Mouse (Mus musculus) hindbrain, embryonic 12.5 days (tissue): ENCODE measurements at regions not wholly inside any gene's neighbourhood (a gene's known extent, or its start where the extent isn't known, plus 50 kb on each side); places are given as distances from the start of the nearest gene placed in this dataset.

Experiments
- ATAC-seq: fragments of 200-750 bp; cut with Nextera tagmentation; 2 replicates; pipeline ENCODE4 v1.8.0; 2017; ENCODE audit warnings: moderate TSS enrichment; ENCODE audit not compliant: low FRiP score
- H3K27ac ChIP-seq: fragments of 300-500 bp; sonication (generic); 2 replicates; pipeline ENCODE4 v1.5.1; 2016; ENCODE audit warnings: mild to moderate bottlenecking
- H3K27me3 ChIP-seq: fragments of 300-500 bp; sonication (generic); 2 replicates; pipeline ENCODE4 v1.6.1; 2016; ENCODE audit warnings: mild to moderate bottlenecking
- H3K36me3 ChIP-seq: fragments of 300-500 bp; sonication (generic); 2 replicates; pipeline ENCODE4 v1.6.1; 2016; ENCODE audit warnings: mild to moderate bottlenecking
- H3K4me1 ChIP-seq: fragments of 300-500 bp; sonication (generic); 2 replicates; pipeline ENCODE4 v1.6.1; 2016
- H3K4me2 ChIP-seq: fragments of 300-500 bp; sonication (generic); replicated peaks from 2 replicates; pipeline ENCODE4 v1.6.1; 2016; ENCODE audit warnings: mild to moderate bottlenecking
- H3K4me3 ChIP-seq: fragments of 300-500 bp; sonication (generic); 2 replicates; pipeline ENCODE4 v1.5.1; 2016; ENCODE audit warnings: mild to moderate bottlenecking
- H3K9ac ChIP-seq: fragments of 300-500 bp; sonication (generic); 2 replicates; pipeline ENCODE4 v1.6.1; 2016; ENCODE audit warnings: mild to moderate bottlenecking, moderate library complexity
- H3K9me3 ChIP-seq: fragments of 300-500 bp; sonication (generic); replicated peaks from 2 replicates; pipeline ENCODE4 v1.6.1; 2016; ENCODE audit warnings: mild to moderate bottlenecking
- WGBS: fragments of 180-500 bp; shearing (Covaris S2); methylation state at CpG from one replicate; pipeline ENCODE4 v1.1.7; 2016; 5-methylcytosine and 5-hydroxymethylcytosine counted together

- no peak overlapping the region for H3K27ac ChIP-seq
- H3K4me2 ChIP-seq: no peak overlapping the region
- H3K4me1 ChIP-seq: no peaks in the 10 kb centered on the region
- no peaks in the 10 kb centered on the region for H3K27me3 ChIP-seq
- WGBS: 83% methylated on average over 5 of the region's 5 CpGs
- no peak for ATAC-seq
- H3K9me3 ChIP-seq: no peaks in the 10 kb centered on the region
- no peak overlapping the region for H3K9ac ChIP-seq
- no peak overlapping the region for H3K4me3 ChIP-seq
- no peaks in the 10 kb centered on the region for H3K36me3 ChIP-seq
Observed at GRCm38 (mm10) chr14:55345091-55345490, 123.3 kb downstream of the Dhrs2 start.

- Histone ChIP-seq H3K9ac (no peak overlapping the region), H3K9me3 (no peaks in the 10 kb centered on the region), H3K4me2 (no peak overlapping the region), H3K4me1 (no peaks in the 10 kb centered on the region), H3K4me3 (no peak overlapping the region), H3K27ac (no peak overlapping the region), H3K27me3 (no peaks in the 10 kb centered on the region), H3K36me3 (no peaks in the 10 kb centered on the region)
- no peak for ATAC-seq
- 85% methylated on average over 4 of the region's 4 CpGs for WGBS
Observed at GRCm38 (mm10) chr14:55348098-55348497, 126.3 kb downstream of the Dhrs2 start.

- Histone ChIP-seq H3K9ac (no peak overlapping the region), H3K4me2 (no peak overlapping the region), H3K27me3 (no peaks in the 10 kb centered on the region), H3K4me3 (no peak overlapping the region), H3K36me3 (no peaks in the 10 kb centered on the region), H3K27ac (no peak overlapping the region), H3K9me3 (no peaks in the 10 kb centered on the region), H3K4me1 (no peaks in the 10 kb centered on the region)
- 71% methylated on average over 2 of the region's 2 CpGs for WGBS
- ATAC-seq: no peak
Observed at GRCm38 (mm10) chr14:55357258-55357657, 121.3 kb upstream of the Dhrs4 start.

- ATAC-seq: no peak
- 73% methylated on average over 2 of the region's 2 CpGs for WGBS
Observed at GRCm38 (mm10) chr14:55358429-55358828, 120.1 kb upstream of the Dhrs4 start.

GRCm38 (mm10) chr14:55362316-55362715 is 116.2 kb upstream of the Dhrs4 start:
- no peak overlapping the region for H3K9ac ChIP-seq
- no peak for ATAC-seq
- H3K27me3 ChIP-seq: no peaks in the 10 kb centered on the region
- no peak overlapping the region for H3K4me2 ChIP-seq
- H3K4me3 ChIP-seq: no peak overlapping the region
- no peak overlapping the region for H3K27ac ChIP-seq
- H3K9me3 ChIP-seq: no peaks in the 10 kb centered on the region
- WGBS: 77% methylated on average over 4 of the region's 4 CpGs
- no peaks in the 10 kb centered on the region for H3K36me3 ChIP-seq
- no peaks in the 10 kb centered on the region for H3K4me1 ChIP-seq

More at GRCm38 (mm10) chr14:55358429-55358828, 120.1 kb upstream of the Dhrs4 start:
- no peaks in the 10 kb centered on the region for H3K9me3 ChIP-seq
- H3K4me1 ChIP-seq: no peaks in the 10 kb centered on the region
- H3K27me3 ChIP-seq: no peaks in the 10 kb centered on the region
- H3K36me3 ChIP-seq: no peaks in the 10 kb centered on the region
- no peak overlapping the region for H3K4me2 ChIP-seq
- no peak overlapping the region for H3K4me3 ChIP-seq
- H3K27ac ChIP-seq: no peak overlapping the region
- no peak overlapping the region for H3K9ac ChIP-seq

GRCm38 (mm10) chr14:55362757-55363156 is 115.8 kb upstream of the Dhrs4 start:
- 70% methylated on average over 7 of the region's 7 CpGs for WGBS
- Histone ChIP-seq H3K27me3 (no peaks in the 10 kb centered on the region), H3K36me3 (no peaks in the 10 kb centered on the region), H3K4me2 (no peak overlapping the region), H3K4me3 (no peak overlapping the region), H3K9me3 (no peaks in the 10 kb centered on the region), H3K4me1 (no peaks in the 10 kb centered on the region), H3K27ac (no peak overlapping the region), H3K9ac (no peak overlapping the region)
- no peak for ATAC-seq

- H3K4me3 ChIP-seq: no peak overlapping the region
- H3K9me3 ChIP-seq: no peaks in the 10 kb centered on the region
- no peaks in the 10 kb centered on the region for H3K36me3 ChIP-seq
- no peak overlapping the region for H3K9ac ChIP-seq
- no peak overlapping the region for H3K4me2 ChIP-seq
- no peaks in the 10 kb centered on the region for H3K27me3 ChIP-seq
- 92% methylated on average over 5 of the region's 5 CpGs for WGBS
- ATAC-seq: no peak
- H3K27ac ChIP-seq: no peak overlapping the region
- H3K4me1 ChIP-seq: no peaks in the 10 kb centered on the region
Observed at GRCm38 (mm10) chr14:55370384-55370783, 108.2 kb upstream of the Dhrs4 start.

GRCm38 (mm10) chr14:55372960-55373359 is 105.6 kb upstream of the Dhrs4 start:
- Histone ChIP-seq H3K4me2 (no peak overlapping the region), H3K27me3 (no peaks in the 10 kb centered on the region), H3K27ac (no peak overlapping the region), H3K9ac (no peak overlapping the region), H3K36me3 (no peaks in the 10 kb centered on the region), H3K4me3 (no peak overlapping the region), H3K9me3 (no peaks in the 10 kb centered on the region), H3K4me1 (no peaks in the 10 kb centered on the region)
- WGBS: 85% methylated on average over 5 of the region's 5 CpGs
- ATAC-seq: no peak

GRCm38 (mm10) chr14:55386773-55387172 is 91.8 kb upstream of the Dhrs4 start:
- no peaks in the 10 kb centered on the region for H3K27me3 ChIP-seq
- whole genome bisulfite sequencing: 58% methylated on average over 6 of the region's 6 CpGs
- no peaks in the 10 kb centered on the region for H3K36me3 ChIP-seq
- no peak overlapping the region for H3K4me3 ChIP-seq
- ATAC-seq: no peak
- peaks cover 2% of the 10 kb centered on the region; the same call in 1 of the 2 replicates for H3K4me1 ChIP-seq
- no peak overlapping the region for H3K27ac ChIP-seq
- no peak overlapping the region for H3K9ac ChIP-seq
- H3K9me3 ChIP-seq: no peaks in the 10 kb centered on the region
- H3K4me2 ChIP-seq: no peak overlapping the region

- Histone ChIP-seq H3K27ac (no peak overlapping the region), H3K4me1 (peaks cover 2% of the 10 kb centered on the region; the same call in 1 of the 2 replicates), H3K9me3 (no peaks in the 10 kb centered on the region), H3K27me3 (no peaks in the 10 kb centered on the region), H3K9ac (no peak overlapping the region), H3K36me3 (no peaks in the 10 kb centered on the region), H3K4me3 (no peak overlapping the region), H3K4me2 (no peak overlapping the region)
- 68% methylated on average over 6 of the region's 6 CpGs for WGBS
- ATAC-seq: no peak
Observed at GRCm38 (mm10) chr14:55387378-55387777, 91.2 kb upstream of the Dhrs4 start.

- H3K9ac ChIP-seq: no peak overlapping the region
- H3K36me3 ChIP-seq: no peaks in the 10 kb centered on the region
- H3K4me2 ChIP-seq: no peak overlapping the region
- WGBS: 88% methylated on average over 6 of the region's 6 CpGs
- no peaks in the 10 kb centered on the region for H3K9me3 ChIP-seq
- no peak overlapping the region for H3K4me3 ChIP-seq
- no peaks in the 10 kb centered on the region for H3K4me1 ChIP-seq
- no peak overlapping the region for H3K27ac ChIP-seq
- no peak for ATAC-seq
- H3K27me3 ChIP-seq: no peaks in the 10 kb centered on the region
Observed at GRCm38 (mm10) chr14:55392390-55392789, 86.2 kb upstream of the Dhrs4 start.

- Histone ChIP-seq H3K4me1 (no peaks in the 10 kb centered on the region), H3K4me3 (no peak overlapping the region), H3K9ac (no peak overlapping the region), H3K36me3 (no peaks in the 10 kb centered on the region), H3K4me2 (no peak overlapping the region), H3K9me3 (no peaks in the 10 kb centered on the region), H3K27me3 (no peaks in the 10 kb centered on the region), H3K27ac (no peak overlapping the region)
- 93% methylated on average over 2 of the region's 2 CpGs for WGBS
- no peak for ATAC-seq
Observed at GRCm38 (mm10) chr14:55406146-55406545, 72.4 kb upstream of the Dhrs4 start.
